Mouse (Mus musculus): ENCODE measurements around the gene Hyal2.

DNA sequence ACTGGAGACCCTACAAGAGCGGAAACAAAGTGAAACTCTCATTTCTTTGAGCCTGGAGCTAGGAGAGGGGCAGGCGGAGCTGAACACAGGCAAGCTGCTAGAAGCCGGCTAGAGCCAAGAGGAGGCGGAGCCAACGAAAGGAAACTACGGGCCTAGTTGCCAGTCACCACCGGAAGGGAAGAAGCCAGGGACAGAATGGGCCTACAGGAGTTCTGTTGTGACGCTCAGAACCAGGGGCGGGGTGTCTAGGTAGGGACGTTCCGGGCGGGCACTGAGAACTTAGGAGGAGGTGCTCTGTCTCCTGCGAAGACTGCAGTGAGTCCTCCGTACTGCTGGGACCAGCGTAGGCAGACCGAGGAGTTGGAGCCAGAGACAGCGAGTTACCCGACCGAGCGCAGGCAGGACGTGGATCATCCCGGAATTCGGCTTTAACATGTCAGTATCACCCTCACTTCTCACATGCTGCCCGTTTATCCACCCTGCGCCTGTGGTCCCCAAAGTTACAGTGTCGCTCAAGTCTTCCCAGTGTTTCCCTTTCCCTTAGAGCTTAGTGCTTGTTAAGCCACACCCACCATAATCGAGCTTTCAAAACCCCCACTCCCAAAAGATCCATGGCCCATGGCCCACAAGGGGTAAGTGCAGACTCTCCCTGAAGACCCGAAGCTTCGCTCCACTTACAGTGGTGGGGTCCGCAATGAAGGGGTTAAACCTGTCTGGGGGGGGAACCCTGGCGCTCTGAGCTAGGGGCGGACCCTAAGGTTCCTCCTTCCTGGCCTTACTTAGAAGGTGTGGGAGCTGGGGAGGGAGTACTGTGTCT lies 13.0 kb downstream of the Hyal2 start, which contains the start of gene Hyal3:
- TF ChIP-seq SRF (IDR thresholded peaks at IDR 0.05; ENCODE audit: control insufficient read depth, insufficient read length, low read depth) (peak; percentile 25), USF1 (IDR thresholded peaks at IDR 0.05; ENCODE audit: low read depth) (no peak), E2F4 (IDR thresholded peaks at IDR 0.05; ENCODE audit: insufficient read depth) (no peak), POLR2A (IDR thresholded peaks at IDR 0.05; ENCODE audit: insufficient read length, low read depth) (peak; percentile 81), MYOD1 (IDR thresholded peaks at IDR 0.05; ENCODE audit: control insufficient read depth in 1 of 3, insufficient read length in 2 of 3, low read depth in 2 of 3) (no peak), POLR2AphosphoS2 (IDR thresholded peaks at IDR 0.05; ENCODE audit: insufficient read length, low read depth) (peak; percentile 92), MAX (IDR thresholded peaks at IDR 0.05; ENCODE audit: low read depth) (no peak), MYOG (IDR thresholded peaks at IDR 0.05; ENCODE audit: control insufficient read depth in 1 of 3, insufficient read depth in 1 of 3, insufficient read length in 2 of 3, low read depth in 2 of 3) (no peak)

Measured in myocyte (in vitro differentiated cells).